Mouse (Mus musculus): Measurements from ENCODE around the gene Fam72a. TPM values are rescaled to one million over a fixed set of nuclear protein-coding genes. Genes with fewer than 3 reads are reported as not detected.

The Fam72a gene
- 1 to 10 TPM; 1.1 to 1.2 TPM for total RNA-seq (2021)

- intact Hi-C loops (cut with DNase I), result loop anchor here (5.0 kb wide), 2 partner anchors 165 to 180 kb away; no protein-coding TSS in a partner anchor
- DNase-seq, result peak; percentile 99
Measured at GRCm38 (mm10) chr1:131527281-131528080, at the start of gene Fam72a, which contains the start of gene Srgap2. Gene Fam72a, plus strand, starts transcription at chr1:131527903. Gene Srgap2, minus strand, starts transcription at chr1:131527352.

GRCm38 (mm10) chr1:131478770-131479305 is 48.9 kb upstream of the Fam72a start:
- DNase-seq, result peak; percentile 38 to 47
- intact Hi-C loops (cut with DNase I), result no loop called here

- intact Hi-C loops (cut with DNase I), result no loop called here
- DNase-seq, result no peak
Measured at GRCm38 (mm10) chr1:131481391-131481790, 46.3 kb upstream of the Fam72a start.

- DNase-seq, result no peak
- intact Hi-C loops (cut with DNase I), result no loop called here
Measured at GRCm38 (mm10) chr1:131482242-131482641, 45.5 kb upstream of the Fam72a start.

- intact Hi-C loops (cut with DNase I), result loop anchor here (5.0 kb wide), 1 partner anchor 36 kb away; no protein-coding TSS in a partner anchor
Measured at GRCm38 (mm10) chr1:131486094-131486850, 41.4 kb upstream of the Fam72a start.

GRCm38 (mm10) chr1:131489312-131489711 is 38.4 kb upstream of the Fam72a start:
- intact Hi-C loops (cut with DNase I), result loop anchor here (5.0 kb wide), 1 partner anchor 33 kb away; no protein-coding TSS in a partner anchor
- no peak for DNase-seq

More at GRCm38 (mm10) chr1:131486094-131486850, 41.4 kb upstream of the Fam72a start:
- DNase-seq, result no peak

GRCm38 (mm10) chr1:131491579-131491978 is 36.1 kb upstream of the Fam72a start:
- intact Hi-C loops (cut with DNase I), result no loop called here
- DNase-seq, result no peak

- intact Hi-C loops (cut with DNase I), result no loop called here
Measured at GRCm38 (mm10) chr1:131492360-131492759, 35.3 kb upstream of the Fam72a start.

GRCm38 (mm10) chr1:131493966-131494898 is 33.5 kb upstream of the Fam72a start:
- peak in 1 of 2 experiments; percentile 45 for DNase-seq
- intact Hi-C loops (cut with DNase I), result no loop called here

More at GRCm38 (mm10) chr1:131492360-131492759, 35.3 kb upstream of the Fam72a start:
- DNase-seq, result no peak

GRCm38 (mm10) chr1:131498231-131498630 is 29.5 kb upstream of the Fam72a start:
- intact Hi-C loops (cut with DNase I), result no loop called here
- DNase-seq, result no peak

- intact Hi-C loops (cut with DNase I), result no loop called here
Measured at GRCm38 (mm10) chr1:131501681-131502080, 26.0 kb upstream of the Fam72a start.

GRCm38 (mm10) chr1:131511131-131511530 is 16.6 kb upstream of the Fam72a start:
- DNase-seq, result no peak

More at GRCm38 (mm10) chr1:131501681-131502080, 26.0 kb upstream of the Fam72a start:
- DNase-seq, result no peak

GRCm38 (mm10) chr1:131511661-131512500 is 15.8 kb upstream of the Fam72a start:
- intact Hi-C loops (cut with DNase I), result no loop called here
- no peak for DNase-seq

More at GRCm38 (mm10) chr1:131511131-131511530, 16.6 kb upstream of the Fam72a start:
- intact Hi-C loops (cut with DNase I), result no loop called here

- DNase-seq, result peak in 1 of 2 experiments; percentile 16
- intact Hi-C loops (cut with DNase I), result no loop called here
Measured at GRCm38 (mm10) chr1:131513136-131513535, 14.6 kb upstream of the Fam72a start.

GRCm38 (mm10) chr1:131514197-131514596 is 13.5 kb upstream of the Fam72a start:
- intact Hi-C loops (cut with DNase I), result no loop called here
- no peak for DNase-seq

- DNase-seq, result no peak
- intact Hi-C loops (cut with DNase I), result no loop called here
Measured at GRCm38 (mm10) chr1:131516588-131516987, 11.1 kb upstream of the Fam72a start.

GRCm38 (mm10) chr1:131523794-131524193 is 3.9 kb upstream of the Fam72a start:
- no peak for DNase-seq
- intact Hi-C loops (cut with DNase I), result loop anchor here (1.0 to 5.0 kb wide), 2 partner anchors 36 to 92 kb away; no protein-coding TSS in a partner anchor

GRCm38 (mm10) chr1:131525101-131525585 is 2.6 kb upstream of the Fam72a start:
- intact Hi-C loops (cut with DNase I), result loop anchor here (5.0 kb wide), 2 partner anchors 163 to 178 kb away; no protein-coding TSS in a partner anchor
- peak; percentile 64 to 69 for DNase-seq

Measured in heart, postnatal 10 days (tissue).